Mouse (Mus musculus): ENCODE data around the gene Golm1. TPM values are rescaled to one million over a fixed set of nuclear protein-coding genes. Genes with fewer than 3 reads are reported as not detected.

Golm1 gene
- total RNA-seq, 2 experiments from 2014 or later: 64.3 to 74.2 TPM

- no peak for DNase-seq
Measured at GRCm38 (mm10) chr13:59674761-59675150, 855 bp downstream of the Golm1 start.

GRCm38 (mm10) chr13:59674215-59674614 is 1.4 kb downstream of the Golm1 start:
- no peak for DNase-seq

GRCm38 (mm10) chr13:59673597-59673996 is 2.0 kb downstream of the Golm1 start:
- DNase-seq: no peak

GRCm38 (mm10) chr13:59672248-59672647 is 3.4 kb downstream of the Golm1 start:
- DNase-seq: no peak

- DNase-seq: no peak
Measured at GRCm38 (mm10) chr13:59671521-59671920, 4.1 kb downstream of the Golm1 start.

- DNase-seq: peak; percentile 56 to 71
Measured at GRCm38 (mm10) chr13:59669946-59670345, 5.7 kb downstream of the Golm1 start.

GRCm38 (mm10) chr13:59668501-59669093 is 7.0 kb downstream of the Golm1 start:
- DNase-seq: no peak

GRCm38 (mm10) chr13:59667763-59668162 is 7.8 kb downstream of the Golm1 start:
- no peak for DNase-seq

GRCm38 (mm10) chr13:59663939-59664712 is 11.5 kb downstream of the Golm1 start:
- no peak for DNase-seq

GRCm38 (mm10) chr13:59661966-59662365 is 13.6 kb downstream of the Golm1 start:
- no peak for DNase-seq

- no peak for DNase-seq
Measured at GRCm38 (mm10) chr13:59661387-59661786, 14.2 kb downstream of the Golm1 start.

- DNase-seq: no peak
Measured at GRCm38 (mm10) chr13:59660371-59660770, 15.2 kb downstream of the Golm1 start.

- DNase-seq: no peak
Measured at GRCm38 (mm10) chr13:59657781-59658180, 17.8 kb downstream of the Golm1 start.

- DNase-seq: no peak
Measured at GRCm38 (mm10) chr13:59656975-59657388, 18.6 kb downstream of the Golm1 start.

GRCm38 (mm10) chr13:59656316-59656832 is 19.2 kb downstream of the Golm1 start:
- DNase-seq: no peak

GRCm38 (mm10) chr13:59655718-59656315 is 19.8 kb downstream of the Golm1 start:
- no peak for DNase-seq

GRCm38 (mm10) chr13:59654465-59654864 is 21.1 kb downstream of the Golm1 start:
- no peak for DNase-seq

GRCm38 (mm10) chr13:59653136-59653535 is 22.5 kb downstream of the Golm1 start:
- DNase-seq: no peak

GRCm38 (mm10) chr13:59652651-59653050 is 23.0 kb downstream of the Golm1 start:
- no peak for DNase-seq

- no peak for DNase-seq
Measured at GRCm38 (mm10) chr13:59649781-59650180, 25.8 kb downstream of the Golm1 start.

GRCm38 (mm10) chr13:59648598-59648997 is 27.0 kb downstream of the Golm1 start:
- DNase-seq: no peak

- no peak for DNase-seq
Measured at GRCm38 (mm10) chr13:59647484-59647883, 28.1 kb downstream of the Golm1 start.

- DNase-seq: no peak
Measured at GRCm38 (mm10) chr13:59646674-59647244, 28.9 kb downstream of the Golm1 start.

Data from layer of hippocampus, postnatal 36 days (tissue).